Mouse (Mus musculus) lung, embryonic 14.5 days (tissue): ENCODE results near the gene Hoxc12. TPM values are rescaled to one million over a fixed set of nuclear protein-coding genes. Genes with fewer than 3 reads are reported as not detected.

ENCODE experiments used
- ATAC-seq: fragments of 200-750 bp; cut with Nextera tagmentation; 2 replicates; pipeline ENCODE4 v1.8.0; 2017; ENCODE audit warnings: mild to moderate bottlenecking, moderate TSS enrichment, moderate library complexity; ENCODE audit not compliant: insufficient read depth
- DNase-seq: peaks from one replicate; pipeline ENCODE4 v3.0.0-alpha.2; 2015
- H3K27ac ChIP-seq: fragments of 300-500 bp; sonication (generic); 2 replicates; pipeline ENCODE4 v1.5.1; 2014; ENCODE audit warnings: low read depth, mild to moderate bottlenecking, moderate library complexity
- H3K27me3 ChIP-seq: fragments of 300-500 bp; sonication (generic); 2 replicates; pipeline ENCODE4 v1.6.1; 2014; ENCODE audit warnings: low read length, control low read depth; ENCODE audit not compliant: insufficient read depth
- H3K36me3 ChIP-seq: fragments of 300-500 bp; sonication (generic); 2 replicates; pipeline ENCODE4 v1.6.1; 2014; ENCODE audit warnings: control low read depth; ENCODE audit not compliant: insufficient read depth
- H3K4me1 ChIP-seq: fragments of 300-500 bp; sonication (generic); 2 replicates; pipeline ENCODE4 v1.6.1; 2014; ENCODE audit warnings: antibody characterized with exemption, control low read depth; ENCODE audit not compliant: insufficient read depth
- H3K4me2 ChIP-seq: fragments of 300-500 bp; sonication (generic); 2 replicates; pipeline ENCODE4 v1.6.1; 2014; ENCODE audit warnings: mild to moderate bottlenecking
- H3K4me3 ChIP-seq: fragments of 300-500 bp; sonication (generic); 2 replicates; pipeline ENCODE4 v1.5.1; 2014; ENCODE audit warnings: low read depth, low read length
- H3K9ac ChIP-seq: fragments of 300-500 bp; sonication (generic); 2 replicates; pipeline ENCODE4 v1.6.1; 2014
- H3K9me3 ChIP-seq: fragments of 300-500 bp; sonication (generic); 2 replicates; pipeline ENCODE4 v1.6.1; 2016; ENCODE audit warnings: low read depth, low read length, control low read depth
- CTCF ChIP-seq: IDR thresholded peaks from 2 replicates; pipeline ENCODE4 v1.5.1; 2016; ENCODE audit warnings: antibody characterized with exemption, low read depth
- WGBS: fragments of 180-500 bp; shearing (Covaris S2); extraction: QIAGEN DNeasy Blood & Tissue Kit; methylation state at CpG from one replicate; pipeline ENCODE4 v1.1.7; 2014; 5-methylcytosine and 5-hydroxymethylcytosine counted together
- polyA plus RNA-seq: library from polyadenylated mRNA; unstranded; fragments of >200 nt; fragmentation: Nextera tagmentation; extraction: Ambion mirVana; gene quantifications from 2 replicates; pipeline ENCODE4 v1.2.1, GENCODE M21; 2014

The Hoxc12 gene
- polyA plus RNA-seq, 1 experiment from 2014 or later = not detected

GRCm38 (mm10) chr15:102939256-102940155 lies 2.9 kb downstream of the Hoxc12 start:
- Histone ChIP-seq H3K9me3 (no peaks in the 10 kb centered on the region), H3K27me3 (peaks cover 100% of the 10 kb centered on the region), H3K4me2 (no peak overlapping the region), H3K4me3 (no peak overlapping the region), H3K9ac (no peak overlapping the region), H3K4me1 (no peaks in the 10 kb centered on the region), H3K27ac (no peak overlapping the region), H3K36me3 (no peaks in the 10 kb centered on the region)
- DNase-seq (no peak), ATAC-seq (no peak)
- 2% methylated on average over 33 of the region's 34 CpGs for WGBS
- no peak for TF ChIP-seq CTCF

- H3K27me3 ChIP-seq = peaks cover 100% of the 10 kb centered on the region
- no peak for ATAC-seq
- no peaks in the 10 kb centered on the region for H3K4me1 ChIP-seq
- H3K9ac ChIP-seq = no peak overlapping the region; the same call in 1 of the 2 replicates
- DNase-seq = no peak
- peak overlapping the region; percentile 39; the same call in 1 of the 2 replicates for H3K4me2 ChIP-seq
- WGBS = 0% methylated on average over 53 of the region's 53 CpGs
- TF ChIP-seq CTCF = peak; percentile 48
- 0 out of 2 replicates have a peak overlapping the region, but pooled peaks have one; percentile 9 for H3K4me3 ChIP-seq
- no peak overlapping the region for H3K27ac ChIP-seq
- H3K9me3 ChIP-seq = no peaks in the 10 kb centered on the region
- no peaks in the 10 kb centered on the region for H3K36me3 ChIP-seq
Observed at GRCm38 (mm10) chr15:102942739-102943467, 6.3 kb downstream of the Hoxc12 start.

GRCm38 (mm10) chr15:102943468-102943813 lies 6.9 kb downstream of the Hoxc12 start:
- no peaks in the 10 kb centered on the region for H3K36me3 ChIP-seq
- TF ChIP-seq CTCF = no peak
- H3K9ac ChIP-seq = no peak overlapping the region
- DNase-seq = no peak
- no peak for ATAC-seq
- peaks cover 100% of the 10 kb centered on the region for H3K27me3 ChIP-seq
- 2% methylated on average over 5 of the region's 5 CpGs for WGBS
- H3K27ac ChIP-seq = no peak overlapping the region
- no peaks in the 10 kb centered on the region for H3K9me3 ChIP-seq
- H3K4me3 ChIP-seq = no peak overlapping the region
- H3K4me1 ChIP-seq = no peaks in the 10 kb centered on the region
- no peak overlapping the region for H3K4me2 ChIP-seq

GRCm38 (mm10) chr15:102945185-102946077 lies 8.9 kb downstream of the Hoxc12 start:
- ATAC-seq = no peak

GRCm38 (mm10) chr15:102947276-102947675 lies 10.7 kb downstream of the Hoxc12 start:
- Histone ChIP-seq H3K9ac (no peak overlapping the region), H3K27me3 (peaks cover 100% of the 10 kb centered on the region), H3K4me3 (no peak overlapping the region), H3K4me2 (no peak overlapping the region), H3K4me1 (no peaks in the 10 kb centered on the region), H3K36me3 (no peaks in the 10 kb centered on the region), H3K9me3 (no peaks in the 10 kb centered on the region), H3K27ac (no peak overlapping the region)
- 2% methylated on average over 9 of the region's 9 CpGs for WGBS
- ATAC-seq = no peak
- DNase-seq = no peak
- no peak for TF ChIP-seq CTCF

More at GRCm38 (mm10) chr15:102945185-102946077, 8.9 kb downstream of the Hoxc12 start:
- no peak overlapping the region for H3K9ac ChIP-seq
- no peak overlapping the region for H3K4me2 ChIP-seq
- no peak for TF ChIP-seq CTCF
- no peaks in the 10 kb centered on the region for H3K36me3 ChIP-seq
- H3K4me3 ChIP-seq = no peak overlapping the region
- DNase-seq = no peak
- no peaks in the 10 kb centered on the region for H3K4me1 ChIP-seq
- peaks cover 100% of the 10 kb centered on the region for H3K27me3 ChIP-seq
- 14% methylated on average over 22 of the region's 22 CpGs for WGBS
- no peaks in the 10 kb centered on the region for H3K9me3 ChIP-seq
- H3K27ac ChIP-seq = no peak overlapping the region

GRCm38 (mm10) chr15:102948842-102949241 lies 12.3 kb downstream of the Hoxc12 start:
- Histone ChIP-seq H3K9ac (no peak overlapping the region), H3K4me1 (no peaks in the 10 kb centered on the region), H3K4me3 (no peak overlapping the region), H3K36me3 (no peaks in the 10 kb centered on the region), H3K27me3 (peaks cover 100% of the 10 kb centered on the region), H3K27ac (no peak overlapping the region), H3K9me3 (no peaks in the 10 kb centered on the region), H3K4me2 (no peak overlapping the region)
- ATAC-seq (no peak), DNase-seq (no peak)
- no peak for TF ChIP-seq CTCF
- 14% methylated on average over 2 of the region's 2 CpGs for whole genome bisulfite sequencing
